Mouse (Mus musculus) kidney, adult 2 months (tissue): ENCODE data around the gene Ndufa4l2. TPM values are rescaled to one million over a fixed set of nuclear protein-coding genes. Genes with fewer than 3 reads are reported as not detected.
A peak's percentile ranks its signal among the peaks of the same experiment; 100 is the strongest.

Experiments used
- DNase-seq: peaks from one replicate; pipeline ENCODE4 v3.0.0; 2021
- H3K27ac ChIP-seq: fragments of 200-500 bp; 2 replicates; pipeline ENCODE4 v1.5.1; 2012; ENCODE audit warnings: low read depth, low read length, control low read depth, inconsistent platforms; ENCODE audit not compliant: insufficient read depth
- H3K27me3 ChIP-seq: fragments of 200-500 bp; replicated peaks from 2 replicates; pipeline ENCODE4 v1.6.1; 2012; ENCODE audit warnings: mild to moderate bottlenecking, moderate library complexity, low read length, inconsistent platforms; ENCODE audit not compliant: control insufficient read depth, insufficient read depth
- H3K36me3 ChIP-seq: fragments of 200-500 bp; 2 replicates; pipeline ENCODE4 v1.6.1; 2012; ENCODE audit warnings: mild to moderate bottlenecking, moderate library complexity, low read length, inconsistent platforms; ENCODE audit not compliant: control insufficient read depth, insufficient read depth
- H3K4me1 ChIP-seq: fragments of 200-500 bp; 2 replicates; pipeline ENCODE4 v1.6.1; 2011; ENCODE audit warnings: low read length; ENCODE audit not compliant: control insufficient read depth, insufficient read depth
- H3K4me3 ChIP-seq: fragments of 200-500 bp; 2 replicates; pipeline ENCODE4 v1.5.1; 2011; ENCODE audit warnings: mild to moderate bottlenecking, low read depth, low read length, control low read depth; ENCODE audit not compliant: insufficient read depth
- CTCF ChIP-seq: fragments of 200-500 bp; conservative IDR thresholded peaks from 2 replicates; pipeline ENCODE4 v1.5.1; 2011; ENCODE audit warnings: low read depth, mild to moderate bottlenecking, control low read depth, low read length, moderate library complexity, mixed read lengths; ENCODE audit not compliant: insufficient read depth, insufficient read length
- POLR2A ChIP-seq: fragments of 200-500 bp; IDR thresholded peaks from one replicate; pipeline ENCODE4 v1.6.1; 2011; ENCODE audit warnings: low read depth, low read length, control low read depth
- WGBS: fragments of 180-500 bp; shearing (Covaris S2); methylation state at CpG from one replicate; pipeline ENCODE4 v1.1.7; 2018; 5-methylcytosine and 5-hydroxymethylcytosine counted together
- polyA plus RNA-seq: library from polyadenylated mRNA; depleted of rRNA; stranded (reverse); fragments of >200 nt; gene quantifications from 2 replicates; pipeline ENCODE4 v1.2.3, GENCODE M21; 2012

Gene Ndufa4l2
- polyA plus RNA-seq, 1 experiment, result 24.4 TPM

DNA sequence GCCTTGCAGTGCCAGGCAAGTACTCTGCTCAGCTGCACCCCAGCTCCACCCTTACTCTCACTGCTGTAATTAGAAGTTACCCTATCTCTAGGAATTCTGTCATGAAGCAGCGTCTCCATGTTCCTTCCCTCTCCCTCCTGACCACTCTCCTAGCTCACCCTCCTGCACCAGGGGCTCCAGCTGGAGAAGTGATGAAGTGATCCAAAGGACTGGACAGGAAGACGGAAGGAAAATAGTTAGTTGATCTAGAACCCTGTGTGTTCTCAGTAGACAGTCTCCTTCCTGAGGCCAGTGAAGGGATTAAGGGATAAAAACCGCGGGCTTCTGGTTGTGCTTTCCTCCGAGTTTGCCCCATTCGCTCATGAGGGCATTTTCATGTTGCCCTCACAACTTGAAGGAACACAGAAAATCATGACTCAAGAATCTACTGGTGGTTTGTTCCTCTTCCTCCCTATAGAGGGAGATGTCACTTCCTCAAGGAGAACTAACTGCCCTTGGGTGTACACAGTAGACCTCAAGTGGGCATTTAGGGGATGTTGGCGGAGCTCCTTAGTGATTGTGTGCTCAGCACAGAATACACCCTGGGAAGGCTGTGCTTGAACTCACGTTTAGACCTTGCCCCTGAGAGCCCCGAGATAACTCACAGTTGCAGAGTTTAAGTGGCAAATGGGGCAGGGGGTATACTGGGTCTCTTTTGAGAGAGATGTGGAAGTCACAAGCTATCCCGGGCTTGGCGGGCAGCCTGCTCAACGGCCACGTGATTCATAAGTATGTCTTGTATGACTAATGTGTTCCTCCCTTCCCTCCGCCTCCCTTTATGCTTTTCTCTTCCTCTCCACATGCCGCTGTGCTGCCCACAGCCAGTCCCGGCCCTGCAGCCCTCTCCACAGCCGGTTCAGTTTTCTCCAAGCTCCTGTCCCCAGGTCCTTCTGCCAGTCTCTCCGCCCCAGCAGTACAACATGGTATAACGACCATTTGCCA, 33.6 kb upstream of the Ndufa4l2 start:
- no peaks in the 10 kb centered on the region for H3K27me3 ChIP-seq
- H3K4me3 ChIP-seq, result no peak overlapping the region
- no peak overlapping the region for H3K27ac ChIP-seq
- TF ChIP-seq CTCF (no peak), POLR2A (no peak)
- WGBS, result 71% methylated on average over 19 of the region's 19 CpGs
- no peaks in the 10 kb centered on the region for H3K4me1 ChIP-seq
- peak; percentile 73 for DNase-seq
- peaks cover 1% of the 10 kb centered on the region; the same call in 1 of the 2 replicates for H3K36me3 ChIP-seq

GRCm38 (mm10) chr10:127485235-127485634, 29.5 kb upstream of the Ndufa4l2 start:
- 69% methylated on average over 10 of the region's 10 CpGs for WGBS
- no peak overlapping the region for H3K4me3 ChIP-seq

DNA sequence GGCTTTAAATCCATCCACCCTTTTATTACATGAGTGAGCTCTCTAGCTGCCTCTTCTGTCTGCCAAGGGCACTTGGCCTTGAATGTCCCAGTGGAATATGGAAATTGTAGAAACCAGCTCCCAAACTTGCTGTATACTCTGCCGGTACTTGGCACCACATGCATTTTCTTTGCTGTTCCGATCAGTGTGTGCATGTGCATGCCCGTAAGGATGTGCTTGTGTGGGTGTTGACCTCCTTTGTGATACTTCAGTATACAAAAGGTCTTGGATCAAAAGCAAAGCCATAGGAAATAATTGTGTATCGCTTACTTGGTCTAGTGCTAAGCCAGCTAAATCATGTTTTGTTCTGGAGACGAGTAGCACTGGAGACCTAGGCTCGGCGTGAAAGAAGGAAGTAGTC, 25.9 kb upstream of the Ndufa4l2 start:
- WGBS, result 74% methylated on average over 7 of the region's 7 CpGs
- Histone ChIP-seq H3K27ac (no peak overlapping the region), H3K4me3 (no peak overlapping the region), H3K36me3 (0 out of 2 replicates have a peak, but pooled peaks cover 1% of the 10 kb centered on the region), H3K27me3 (no peaks in the 10 kb centered on the region), H3K4me1 (no peaks in the 10 kb centered on the region)
- no peak for TF ChIP-seq POLR2A
- TF ChIP-seq CTCF, result no peak
- no peak for DNase-seq

More at GRCm38 (mm10) chr10:127485235-127485634, 29.5 kb upstream of the Ndufa4l2 start:
- Histone ChIP-seq H3K27ac (no peak overlapping the region), H3K27me3 (no peaks in the 10 kb centered on the region), H3K36me3 (0 out of 2 replicates have a peak, but pooled peaks cover 1% of the 10 kb centered on the region), H3K4me1 (no peaks in the 10 kb centered on the region)
- TF ChIP-seq POLR2A (no peak), CTCF (no peak)
- no peak for DNase-seq

- no peaks in the 10 kb centered on the region for H3K27me3 ChIP-seq
- no peaks in the 10 kb centered on the region for H3K4me1 ChIP-seq
- 80% methylated on average over 18 of the region's 18 CpGs for WGBS
- DNase-seq, result no peak
- no peaks in the 10 kb centered on the region for H3K36me3 ChIP-seq
- no peak overlapping the region for H3K4me3 ChIP-seq
- H3K27ac ChIP-seq, result no peak overlapping the region
- no peak for TF ChIP-seq POLR2A
- TF ChIP-seq CTCF, result no peak
Measured at GRCm38 (mm10) chr10:127490160-127491127, 24.3 kb upstream of the Ndufa4l2 start.

DNA sequence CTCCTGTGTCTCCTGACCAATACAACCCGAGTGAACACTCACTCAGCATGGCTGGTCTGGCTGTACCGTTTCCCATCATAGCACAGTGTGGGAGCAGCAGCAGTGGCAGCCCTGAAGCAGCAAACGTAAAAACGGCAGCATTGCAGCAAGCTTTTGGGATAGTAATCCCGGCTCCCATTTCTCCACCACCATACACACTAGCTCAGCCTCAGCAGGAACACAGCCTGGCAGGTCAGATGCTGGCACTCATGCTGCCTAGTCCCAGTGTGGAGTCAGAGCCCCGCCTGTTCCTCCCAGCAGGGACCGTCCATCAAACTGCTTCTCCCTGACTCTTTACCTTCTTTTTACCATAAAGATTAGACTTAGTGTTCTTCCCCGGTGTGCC, 23.6 kb upstream of the Ndufa4l2 start:
- Histone ChIP-seq H3K4me3 (no peak overlapping the region), H3K27me3 (no peaks in the 10 kb centered on the region), H3K36me3 (no peaks in the 10 kb centered on the region), H3K4me1 (no peaks in the 10 kb centered on the region), H3K27ac (no peak overlapping the region)
- no peak for DNase-seq
- TF ChIP-seq CTCF (no peak), POLR2A (no peak)
- WGBS, result 82% methylated on average over 8 of the region's 8 CpGs

DNA sequence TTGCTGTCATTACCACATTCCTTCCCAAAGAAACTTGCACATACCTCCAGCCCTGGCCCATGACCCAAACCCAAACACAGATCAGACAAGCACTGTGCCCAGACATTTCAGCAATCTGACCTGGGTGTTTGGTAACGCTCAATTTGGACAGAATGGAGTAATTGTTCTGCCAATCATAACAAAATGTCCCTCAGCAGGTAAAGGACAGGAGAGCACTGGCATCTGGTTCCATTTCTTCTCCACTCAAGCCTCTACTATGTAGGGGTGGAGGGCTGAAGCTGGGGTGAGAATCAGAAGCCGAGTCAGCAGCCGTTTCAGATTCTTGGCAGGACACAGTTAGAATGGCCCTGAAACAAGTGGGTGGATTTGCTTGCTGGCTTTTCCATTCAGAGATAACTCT, 22.6 kb upstream of the Ndufa4l2 start:
- Histone ChIP-seq H3K27me3 (no peaks in the 10 kb centered on the region), H3K4me3 (no peak overlapping the region), H3K36me3 (no peaks in the 10 kb centered on the region; the same call in 1 of the 2 replicates), H3K27ac (no peak overlapping the region), H3K4me1 (no peaks in the 10 kb centered on the region)
- DNase-seq, result no peak
- 72% methylated on average over 3 of the region's 3 CpGs for WGBS
- no peak for TF ChIP-seq POLR2A
- no peak for TF ChIP-seq CTCF
